Mouse (Mus musculus): ENCODE measurements around the gene Gm20388. TPM values are rescaled to one million over a fixed set of nuclear protein-coding genes. Genes with fewer than 3 reads are reported as not detected.

Gene Gm20388
- total RNA-seq, 2 experiments from 2014 or later = 18.5 to 23.8 TPM

DNA sequence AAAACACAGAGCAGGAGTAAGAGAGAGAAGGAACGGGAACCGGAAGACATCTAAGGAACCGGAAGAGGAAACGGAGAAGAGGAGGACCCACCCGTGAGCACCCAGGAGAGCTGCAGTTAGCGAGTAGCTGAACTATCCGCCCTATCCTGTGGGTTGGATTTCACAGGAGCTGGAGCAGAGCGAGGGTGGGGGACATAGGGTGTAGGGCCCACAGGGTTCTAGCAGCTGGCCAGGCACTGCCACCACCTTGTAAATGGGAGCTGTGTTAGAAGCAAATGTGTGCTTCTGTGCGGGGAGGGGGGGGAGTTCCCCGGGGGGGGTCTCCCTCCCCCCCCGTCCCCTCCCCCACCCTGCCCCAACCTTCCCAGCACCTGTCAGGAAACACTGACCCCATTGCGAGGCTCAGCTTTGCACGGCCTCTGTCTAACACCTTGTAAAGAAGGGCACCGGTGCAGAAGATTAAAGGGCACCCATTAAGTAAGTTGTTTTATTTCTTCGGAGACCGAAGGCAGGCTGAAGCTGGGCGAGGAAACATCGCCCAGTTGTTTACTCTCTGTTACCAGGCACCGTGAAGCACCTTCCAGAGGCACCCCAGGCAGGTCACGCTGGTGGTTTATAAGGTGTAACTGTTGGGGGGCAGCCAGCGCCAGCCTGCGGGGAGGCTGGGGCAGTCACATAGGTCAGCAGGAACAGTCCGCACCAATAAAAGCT, 1573.6 kb downstream of the Gm20388 start:
- no peak for ATAC-seq (replicated peaks; ENCODE audit: poor library complexity, severe bottlenecking)

DNA sequence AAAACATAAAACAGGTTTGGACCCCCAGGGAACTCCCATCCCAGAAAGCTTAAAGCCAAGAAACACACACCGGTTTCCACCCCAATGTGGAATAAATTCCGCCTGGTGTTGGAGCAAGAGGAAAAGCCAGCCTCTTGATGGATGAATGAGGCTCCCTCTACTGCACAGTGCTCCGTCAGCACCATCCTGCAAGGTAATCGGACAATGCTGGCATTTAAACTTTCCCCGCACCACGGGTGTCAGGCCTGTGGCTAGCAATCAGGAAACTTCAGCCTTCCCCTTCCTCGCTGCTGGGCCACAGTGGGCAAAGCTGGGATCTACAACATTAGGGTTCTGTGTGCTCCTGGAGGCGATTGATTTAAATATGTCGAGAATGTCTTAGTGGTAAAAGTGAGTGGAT, 1581.0 kb downstream of the Gm20388 start:
- no peak for ATAC-seq (replicated peaks; ENCODE audit: poor library complexity, severe bottlenecking)

DNA sequence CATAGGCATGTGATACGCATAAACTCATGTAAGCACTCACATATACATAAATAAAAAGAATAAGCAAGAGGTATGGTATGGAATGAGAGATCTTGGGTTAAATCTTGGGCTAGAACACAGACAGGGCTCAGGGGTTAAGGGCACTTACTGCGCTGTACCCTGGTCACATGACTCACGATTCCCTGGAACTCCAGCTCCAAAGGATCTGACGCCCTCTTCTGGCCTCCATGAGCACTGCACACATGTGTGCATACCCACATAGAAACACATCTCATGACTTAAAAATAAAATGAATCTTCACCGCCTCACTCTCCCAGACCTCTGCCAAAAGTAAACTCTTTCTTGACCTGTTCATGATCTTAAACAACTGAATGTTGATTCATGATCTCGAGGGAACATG, 1587.0 kb downstream of the Gm20388 start:
- no peak for ATAC-seq (replicated peaks; ENCODE audit: poor library complexity, severe bottlenecking)

DNA sequence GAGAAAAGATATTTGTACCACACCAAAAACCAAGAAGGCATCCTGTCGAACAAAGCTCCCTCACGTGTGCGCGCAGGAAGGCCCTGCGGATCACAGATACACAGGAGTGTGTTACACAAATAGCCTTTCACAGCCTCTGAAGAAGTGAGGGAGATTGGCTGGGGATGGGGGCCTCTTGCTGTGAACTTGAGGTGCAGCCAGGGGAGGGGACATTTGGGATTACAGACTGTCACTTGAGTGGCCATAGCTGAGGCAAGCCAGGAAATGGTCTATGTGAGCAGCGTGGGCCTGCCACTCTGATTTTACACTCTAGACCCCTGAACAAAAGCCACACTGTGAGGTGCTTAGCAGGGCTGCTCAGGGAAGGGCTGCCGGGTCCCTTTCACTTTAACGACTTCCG, 1601.1 kb downstream of the Gm20388 start:
- no peak for ATAC-seq (replicated peaks; ENCODE audit: poor library complexity, severe bottlenecking)

DNA sequence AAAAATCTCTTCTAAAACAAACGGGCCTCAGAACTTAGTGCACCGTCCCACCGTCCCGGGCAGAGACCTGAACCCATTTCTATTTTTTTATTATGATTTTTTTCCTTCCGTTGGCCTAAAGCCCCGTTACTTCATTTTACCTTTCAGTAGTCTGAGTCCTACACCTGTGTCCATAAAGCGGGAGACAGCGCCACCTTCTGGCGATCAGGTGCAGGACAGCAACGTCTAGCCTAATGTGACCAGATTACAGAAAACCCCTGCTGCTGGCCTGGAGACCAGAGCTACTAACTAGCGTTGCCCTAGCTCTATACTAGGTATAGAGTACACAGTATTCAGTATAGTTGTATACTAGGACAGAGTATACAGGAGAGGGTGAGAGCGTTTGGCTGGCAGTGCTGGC, 1602.8 kb downstream of the Gm20388 start:
- ATAC-seq (replicated peaks; ENCODE audit: poor library complexity, severe bottlenecking) = peak; percentile 58

DNA sequence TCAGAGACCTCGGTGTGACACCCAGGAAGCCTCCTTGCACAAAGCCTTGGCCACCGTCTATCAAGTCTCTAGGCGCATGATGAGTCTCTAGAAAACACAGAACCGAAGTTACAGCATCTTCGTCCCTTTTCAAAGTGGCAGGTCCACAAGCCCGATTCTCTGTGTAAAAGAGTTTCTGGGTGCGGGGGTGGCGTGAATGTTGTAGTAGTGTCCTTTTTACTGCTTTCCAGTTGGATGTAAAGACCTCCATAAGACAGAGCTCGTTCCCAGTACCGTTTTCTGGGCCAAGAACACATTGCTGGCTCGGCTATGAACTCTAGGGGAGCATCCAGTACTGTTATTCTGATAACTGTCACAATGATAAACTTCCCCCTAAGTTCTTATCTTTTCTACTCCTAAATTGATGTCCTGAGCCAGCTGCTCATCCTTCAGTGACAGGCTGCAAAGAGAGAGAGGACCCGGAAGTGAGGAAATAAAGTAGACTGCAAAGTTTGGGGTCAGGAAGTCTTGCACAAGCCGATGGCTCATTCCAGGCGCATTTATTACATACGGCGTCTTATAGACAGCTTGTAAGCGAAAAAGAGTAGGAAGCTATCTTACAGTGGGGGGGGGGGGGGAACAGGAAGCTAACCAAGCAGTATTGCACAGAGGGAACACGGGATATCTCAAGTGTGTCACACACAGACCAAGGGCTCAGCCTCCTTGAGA, 1614.6 kb downstream of the Gm20388 start:
- peak; percentile 77 for ATAC-seq (replicated peaks; ENCODE audit: poor library complexity, severe bottlenecking)

- no peak for ATAC-seq (replicated peaks; ENCODE audit: poor library complexity, severe bottlenecking)
Measured at GRCm38 (mm10) chr8:121526811-121527550, 1616.3 kb downstream of the Gm20388 start.

DNA sequence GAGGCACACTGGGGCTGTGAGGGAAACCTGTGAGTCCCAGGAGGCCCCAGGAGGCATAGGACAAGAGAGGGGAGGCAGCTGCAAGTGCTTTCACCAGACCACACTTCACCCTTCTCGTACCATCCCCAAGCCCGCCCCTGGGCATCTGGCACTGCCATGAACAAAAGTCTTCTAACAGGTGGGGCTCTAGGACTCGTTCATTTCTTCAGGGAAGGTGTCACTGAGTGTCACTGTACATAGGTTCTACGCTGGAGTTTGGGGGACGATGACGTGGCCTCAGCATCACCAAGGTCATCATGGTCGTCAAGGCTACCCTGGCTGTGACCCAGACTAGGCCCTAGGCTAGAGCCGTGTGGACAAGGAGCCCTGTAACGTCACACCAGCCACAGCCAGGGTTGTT, 1617.1 kb downstream of the Gm20388 start:
- ATAC-seq (replicated peaks; ENCODE audit: poor library complexity, severe bottlenecking) = no peak

DNA sequence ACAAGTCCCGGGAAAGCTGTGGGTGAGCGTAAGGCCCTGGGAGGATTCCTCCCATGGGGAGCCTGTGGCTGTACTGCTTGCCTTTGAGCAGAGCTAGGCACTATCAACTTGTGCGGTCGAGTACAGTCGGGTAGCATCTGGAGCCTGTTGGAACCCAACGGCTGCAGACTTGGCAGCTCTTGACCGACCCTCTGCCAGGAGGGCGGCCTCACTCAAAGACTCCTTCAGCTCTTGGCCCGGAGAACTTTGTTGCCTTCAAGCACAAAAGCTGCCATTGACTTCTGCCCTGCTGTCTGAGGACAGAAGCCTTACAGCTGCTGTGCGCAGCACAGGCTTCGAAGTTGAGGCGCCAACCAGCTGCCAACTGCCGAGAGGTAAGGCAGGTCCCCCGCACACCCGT, 1618.1 kb downstream of the Gm20388 start:
- ATAC-seq (replicated peaks; ENCODE audit: poor library complexity, severe bottlenecking) = no peak

- ATAC-seq (replicated peaks; ENCODE audit: poor library complexity, severe bottlenecking) = no peak
Measured at GRCm38 (mm10) chr8:121530639-121531038, 1620.0 kb downstream of the Gm20388 start.

DNA sequence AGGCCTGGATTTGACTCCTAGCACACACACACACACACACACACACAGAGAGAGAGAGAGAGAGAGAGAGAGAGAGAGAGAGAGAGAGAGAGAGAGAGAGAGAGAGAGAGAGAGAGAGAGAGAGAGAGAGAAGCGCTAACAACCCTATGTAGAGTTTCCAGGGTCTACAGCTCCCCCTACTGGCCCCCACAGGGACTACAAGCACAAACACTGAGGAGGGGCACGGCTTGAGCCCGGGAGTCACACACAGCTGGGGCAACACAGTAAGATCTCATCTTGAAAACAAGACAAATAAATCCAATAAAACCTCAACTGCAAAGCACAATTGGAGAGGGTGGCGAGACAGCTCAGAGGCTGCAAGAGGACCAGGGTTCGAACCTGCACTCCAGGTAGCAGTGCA, 1621.7 kb downstream of the Gm20388 start:
- ATAC-seq (replicated peaks; ENCODE audit: poor library complexity, severe bottlenecking) = peak; percentile 66

GRCm38 (mm10) chr8:121541862-121542261, 1631.2 kb downstream of the Gm20388 start:
- no peak for ATAC-seq (replicated peaks; ENCODE audit: poor library complexity, severe bottlenecking)

- ATAC-seq (replicated peaks; ENCODE audit: poor library complexity, severe bottlenecking) = no peak
Measured at GRCm38 (mm10) chr8:121542901-121543300, 1632.3 kb downstream of the Gm20388 start.

DNA sequence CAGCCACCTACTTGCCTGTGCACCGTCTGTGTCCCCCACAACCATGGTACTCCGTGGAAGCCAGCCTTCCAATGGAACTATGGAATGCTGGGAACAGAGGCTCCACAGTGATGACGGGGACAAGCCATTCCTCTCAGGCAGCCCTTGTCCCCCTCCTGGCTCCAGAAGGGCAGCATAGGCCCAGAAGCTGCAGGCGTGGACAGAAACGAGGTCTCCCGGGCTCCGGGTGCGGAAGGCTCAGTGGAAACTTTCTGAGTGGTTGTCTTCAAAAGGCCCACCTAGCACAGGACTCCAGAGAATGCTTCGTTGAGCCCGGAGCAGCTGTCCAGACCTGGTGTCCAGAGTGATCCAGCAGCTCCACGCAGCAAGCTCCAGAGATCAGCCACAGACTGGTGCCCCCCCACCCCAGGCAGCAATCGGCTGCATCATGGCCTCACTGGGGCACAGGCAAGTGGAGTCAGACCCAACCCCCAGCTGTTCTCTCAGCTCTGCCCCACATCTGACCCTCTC, 1633.7 kb downstream of the Gm20388 start, which contains the start of gene 1700018B08Rik:
Gene 1700018B08Rik (minus strand): TSS at position 45 of the 510 bp plus-strand sequence.
- no peak for ATAC-seq (replicated peaks; ENCODE audit: poor library complexity, severe bottlenecking)

DNA sequence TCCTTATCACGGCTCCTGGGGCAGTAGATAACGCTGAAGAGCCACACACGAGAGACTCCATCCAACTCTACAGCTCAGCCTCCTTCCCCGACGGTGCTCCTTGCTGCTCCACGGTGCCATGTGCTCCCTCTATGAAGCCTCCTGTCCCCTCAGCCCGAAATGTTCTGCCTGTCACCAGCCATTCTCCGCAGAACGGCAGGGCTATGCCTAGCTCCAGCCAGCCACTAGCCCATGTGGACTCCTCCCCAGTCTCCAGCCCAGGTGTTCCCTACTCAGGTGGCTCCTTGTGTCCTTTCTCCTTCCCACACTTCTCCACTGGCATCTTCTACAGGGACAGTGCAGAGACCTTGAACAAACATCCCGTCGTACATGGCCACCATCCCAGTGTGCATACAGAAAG, 1634.3 kb downstream of the Gm20388 start:
- ATAC-seq (replicated peaks; ENCODE audit: poor library complexity, severe bottlenecking) = no peak

GRCm38 (mm10) chr8:121547132-121547531, 1636.5 kb downstream of the Gm20388 start:
- ATAC-seq (replicated peaks; ENCODE audit: poor library complexity, severe bottlenecking) = peak; percentile 80

DNA sequence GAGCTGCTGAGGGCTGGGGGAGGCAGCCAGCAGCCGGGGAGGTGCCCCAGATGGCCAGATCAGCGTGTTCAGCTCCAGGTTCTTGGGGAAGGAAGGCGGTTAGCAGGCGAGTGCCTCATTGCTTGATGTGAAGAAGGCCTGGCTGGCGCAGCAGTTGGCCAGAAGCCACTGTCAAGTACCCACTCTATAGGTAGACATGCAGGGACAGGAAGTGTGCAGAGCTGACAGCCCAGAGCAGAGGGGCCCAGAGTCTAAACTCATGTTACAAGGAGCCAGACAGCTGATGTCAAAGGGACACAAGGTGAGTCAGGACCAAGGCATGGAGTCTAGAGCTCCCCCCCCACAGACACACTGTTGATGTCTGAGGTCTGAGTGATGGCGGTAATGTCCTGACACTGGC, 1639.4 kb downstream of the Gm20388 start:
- ATAC-seq (replicated peaks; ENCODE audit: poor library complexity, severe bottlenecking) = no peak

GRCm38 (mm10) chr8:121551065-121551985, 1640.7 kb downstream of the Gm20388 start:
- no peak for ATAC-seq (replicated peaks; ENCODE audit: poor library complexity, severe bottlenecking)

DNA sequence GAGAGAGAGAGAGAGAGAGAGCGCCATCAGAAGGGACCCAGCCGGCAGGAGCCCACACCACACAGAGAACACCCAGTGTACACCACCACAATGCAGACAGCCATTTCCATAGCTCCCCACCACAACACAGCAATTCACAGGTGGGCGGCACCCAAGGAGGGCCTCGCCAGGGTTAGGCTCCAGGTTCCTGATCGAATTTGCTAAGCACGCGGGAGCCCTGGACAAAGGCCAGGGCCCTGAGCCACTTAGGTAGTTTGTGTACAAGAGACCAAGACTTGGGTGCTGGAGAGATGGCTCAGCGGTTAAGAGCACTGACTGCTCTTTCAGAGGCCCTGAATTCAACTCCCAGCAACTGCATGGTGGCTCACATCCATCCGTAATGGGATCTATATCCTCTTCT, 1641.9 kb downstream of the Gm20388 start:
- ATAC-seq (replicated peaks; ENCODE audit: poor library complexity, severe bottlenecking) = no peak
